Mouse (Mus musculus): Measurements from ENCODE around the gene Olfr237-ps1. TPM values are rescaled to one million over a fixed set of nuclear protein-coding genes. Genes with fewer than 3 reads are reported as not detected.
"Not testable (repeated sequence)": the region's sequence is repeated elsewhere in the genome, so short reads cannot be mapped to it uniquely, and the experiment has no call there.

Gene Olfr237-ps1
- polyA plus RNA-seq (2014; fragmentation: Nextera tagmentation; extraction: Ambion mirVana), result not detected in 2 replicates

DNA sequence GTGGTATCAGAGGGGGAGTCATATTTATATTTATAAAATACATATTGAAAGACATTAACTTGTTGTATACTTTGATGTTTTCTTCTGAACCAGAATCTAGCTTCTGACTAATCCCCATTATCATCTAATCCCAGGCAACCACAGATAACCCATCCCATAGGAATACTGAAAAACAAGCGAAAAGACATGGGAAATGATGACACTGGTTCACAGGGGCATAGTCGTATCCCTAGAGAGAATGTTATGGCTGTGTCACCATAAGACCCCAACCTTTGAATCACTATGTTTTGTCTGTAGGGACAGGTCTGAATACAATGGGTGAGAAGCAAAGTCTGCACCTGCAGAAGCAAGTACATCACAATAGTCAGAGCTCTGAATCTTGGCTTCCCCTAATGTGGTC lies at the start of gene Olfr237-ps1:
Gene Olfr237-ps1, plus strand, starts transcription at position 301 of the 400 bp plus-strand sequence.
- not testable (repeated sequence) for ATAC-seq (ENCODE audit: insufficient number of reproducible peaks, low FRiP score, low TSS enrichment, low read depth); H3K27ac ChIP-seq (replicated peaks; ENCODE audit: low read depth, low read length); H3K9me3 ChIP-seq (ENCODE audit: control insufficient read depth, low read length); H3K36me3 ChIP-seq (ENCODE audit: control insufficient read depth, insufficient read depth, low read length); H3K4me3 ChIP-seq (ENCODE audit: low read depth, low read length); H3K4me1 ChIP-seq (ENCODE audit: control insufficient read depth, insufficient read depth, low read length); H3K27me3 ChIP-seq (ENCODE audit: control insufficient read depth, insufficient read depth, low read length); H3K9ac ChIP-seq (ENCODE audit: low read length); DNase-seq (ENCODE audit: low spot score); H3K4me2 ChIP-seq (ENCODE audit: low read depth, severe bottlenecking)
- whole genome bisulfite sequencing, result 84% methylated on average over 2 of the region's 2 CpGs

- not testable (repeated sequence) for ATAC-seq (ENCODE audit: insufficient number of reproducible peaks, low FRiP score, low TSS enrichment, low read depth); DNase-seq (ENCODE audit: low spot score); H3K9ac ChIP-seq (ENCODE audit: low read length); H3K4me2 ChIP-seq (ENCODE audit: low read depth, severe bottlenecking); H3K27ac ChIP-seq (replicated peaks; ENCODE audit: low read depth, low read length); H3K4me1 ChIP-seq (ENCODE audit: control insufficient read depth, insufficient read depth, low read length); H3K36me3 ChIP-seq (ENCODE audit: control insufficient read depth, insufficient read depth, low read length); H3K27me3 ChIP-seq (ENCODE audit: control insufficient read depth, insufficient read depth, low read length); H3K9me3 ChIP-seq (ENCODE audit: control insufficient read depth, low read length); H3K4me3 ChIP-seq (ENCODE audit: low read depth, low read length)
- WGBS, result 89% methylated on average over 1 of the region's 1 CpGs
Measured at GRCm38 (mm10) chr6:43106069-43106468, 40.3 kb upstream of the Olfr237-ps1 start, which contains the start of gene Olfr441. TSS of gene Olfr441 (plus strand) at chr6:43106369.

DNA sequence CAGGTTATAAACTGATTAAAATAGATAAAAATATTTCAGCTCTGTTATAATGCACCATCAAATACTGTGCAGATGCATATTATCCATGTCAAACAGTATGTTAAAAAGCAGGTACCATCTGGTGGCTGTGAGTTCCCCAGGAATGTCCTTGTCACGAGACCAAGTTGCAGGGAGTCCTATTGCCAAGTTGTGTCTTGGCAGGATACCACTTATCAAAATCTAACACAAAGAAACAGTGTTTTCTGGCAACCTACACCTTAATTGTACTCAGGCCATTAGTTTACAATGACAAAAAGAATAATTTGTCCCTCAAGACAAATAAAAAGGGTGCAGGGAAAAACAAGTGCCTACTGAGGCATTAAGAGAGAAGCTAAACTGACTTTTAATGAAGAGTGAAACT lies 13.1 kb downstream of the Olfr237-ps1 start:
- H3K9ac ChIP-seq (ENCODE audit: low read length), result no peak overlapping the region
- no peak for DNase-seq (ENCODE audit: low spot score)
- no peak for ATAC-seq (ENCODE audit: insufficient number of reproducible peaks, low FRiP score, low TSS enrichment, low read depth)
- no peaks in the 10 kb centered on the region for H3K36me3 ChIP-seq (ENCODE audit: control insufficient read depth, insufficient read depth, low read length)
- H3K4me3 ChIP-seq (ENCODE audit: low read depth, low read length), result no peak overlapping the region
- no peaks in the 10 kb centered on the region for H3K4me1 ChIP-seq (ENCODE audit: control insufficient read depth, insufficient read depth, low read length)
- H3K4me2 ChIP-seq (ENCODE audit: low read depth, severe bottlenecking), result no peak overlapping the region
- no peaks in the 10 kb centered on the region for H3K9me3 ChIP-seq (ENCODE audit: control insufficient read depth, low read length)
- no peak overlapping the region for H3K27ac ChIP-seq (replicated peaks; ENCODE audit: low read depth, low read length)
- no peaks in the 10 kb centered on the region for H3K27me3 ChIP-seq (ENCODE audit: control insufficient read depth, insufficient read depth, low read length)
- 63% methylated on average over 1 of the region's 1 CpGs for WGBS

DNA sequence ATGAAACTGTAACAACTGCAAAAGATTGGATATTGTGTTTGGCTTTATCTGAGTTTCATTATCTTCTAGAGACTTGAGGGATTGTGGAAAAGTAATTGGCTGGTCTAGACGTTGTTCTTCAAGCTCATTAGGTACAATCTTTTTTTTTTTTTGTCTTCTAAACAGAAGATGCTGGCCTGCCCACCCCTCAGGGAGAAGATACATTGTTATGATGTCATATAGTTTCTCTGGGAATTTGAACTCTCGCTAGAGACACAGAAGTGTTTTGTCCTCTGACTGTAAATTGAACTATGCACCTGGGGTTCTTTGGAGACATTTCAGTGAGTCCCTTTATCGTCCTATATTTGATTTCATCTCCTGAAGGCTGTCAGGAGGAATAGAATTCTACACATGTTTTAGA lies 16.6 kb downstream of the Olfr237-ps1 start, which contains the start of gene Olfr437:
Gene Olfr437, plus strand, starts transcription at position 301 of the 400 bp plus-strand sequence.
- no peak for DNase-seq (ENCODE audit: low spot score)
- Histone ChIP-seq H3K36me3 (ENCODE audit: control insufficient read depth, insufficient read depth, low read length) (no peaks in the 10 kb centered on the region), H3K4me3 (ENCODE audit: low read depth, low read length) (no peak within 1 kb of the TSS), H3K27me3 (ENCODE audit: control insufficient read depth, insufficient read depth, low read length) (no peaks in the 10 kb centered on the region), H3K27ac (replicated peaks; ENCODE audit: low read depth, low read length) (no peak within 1 kb of the TSS), H3K9ac (ENCODE audit: low read length) (no peak within 1 kb of the TSS), H3K4me1 (ENCODE audit: control insufficient read depth, insufficient read depth, low read length) (no peaks in the 10 kb centered on the region), H3K4me2 (ENCODE audit: low read depth, severe bottlenecking) (no peak within 1 kb of the TSS), H3K9me3 (ENCODE audit: control insufficient read depth, low read length) (no peaks in the 10 kb centered on the region)
- no peak for ATAC-seq (ENCODE audit: insufficient number of reproducible peaks, low FRiP score, low TSS enrichment, low read depth)
- WGBS, result 72% methylated on average over 3 of the region's 3 CpGs

DNA sequence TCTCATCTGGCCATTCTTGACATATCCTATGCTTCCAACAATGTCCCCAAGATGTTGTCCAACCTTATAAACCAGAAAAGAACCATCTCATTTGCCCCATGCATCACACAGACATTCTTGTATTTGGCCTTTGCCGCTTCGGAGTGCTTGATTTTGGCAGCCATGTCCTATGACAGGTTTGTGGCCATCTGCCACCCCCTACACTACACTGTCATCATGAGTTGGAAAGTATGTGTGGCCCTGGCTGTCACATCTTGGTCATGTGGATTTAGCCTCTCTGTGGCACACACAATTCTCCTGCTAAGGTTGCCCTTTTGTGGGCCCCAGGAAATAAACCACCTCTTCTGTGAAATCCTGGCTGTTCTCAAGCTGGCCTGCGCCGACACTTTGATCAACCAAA lies 20.9 kb downstream of the Olfr237-ps1 start:
- 89% methylated on average over 4 of the region's 4 CpGs for WGBS
- H3K4me1 ChIP-seq (ENCODE audit: control insufficient read depth, insufficient read depth, low read length), result no peaks in the 10 kb centered on the region
- ATAC-seq (ENCODE audit: insufficient number of reproducible peaks, low FRiP score, low TSS enrichment, low read depth) (no peak), DNase-seq (ENCODE audit: low spot score) (no peak)
- no peak overlapping the region for H3K27ac ChIP-seq (replicated peaks; ENCODE audit: low read depth, low read length)
- no peak overlapping the region for H3K9ac ChIP-seq (ENCODE audit: low read length)
- no peaks in the 10 kb centered on the region for H3K36me3 ChIP-seq (ENCODE audit: control insufficient read depth, insufficient read depth, low read length)
- H3K4me3 ChIP-seq (ENCODE audit: low read depth, low read length), result no peak overlapping the region
- H3K27me3 ChIP-seq (ENCODE audit: control insufficient read depth, insufficient read depth, low read length), result no peaks in the 10 kb centered on the region
- H3K4me2 ChIP-seq (ENCODE audit: low read depth, severe bottlenecking), result no peak overlapping the region
- H3K9me3 ChIP-seq (ENCODE audit: control insufficient read depth, low read length), result no peaks in the 10 kb centered on the region

- Histone ChIP-seq H3K9me3 (ENCODE audit: control insufficient read depth, low read length) (no peaks in the 10 kb centered on the region), H3K27ac (replicated peaks; ENCODE audit: low read depth, low read length) (no peak within 1 kb of the TSS)
Measured at GRCm38 (mm10) chr6:43171840-43172239, 25.5 kb downstream of the Olfr237-ps1 start, which contains the start of gene Olfr13. TSS of gene Olfr13 (plus strand) at chr6:43172140.

GRCm38 (mm10) chr6:43178129-43178528 lies 31.8 kb downstream of the Olfr237-ps1 start:
- Histone ChIP-seq H3K9ac (ENCODE audit: low read length) (no peak overlapping the region), H3K9me3 (ENCODE audit: control insufficient read depth, low read length) (no peaks in the 10 kb centered on the region)
- WGBS, result 68% methylated on average over 1 of the region's 1 CpGs

More at GRCm38 (mm10) chr6:43171840-43172239, 25.5 kb downstream of the Olfr237-ps1 start, which contains the start of gene Olfr13:
- no peak within 1 kb of the TSS for H3K4me2 ChIP-seq (ENCODE audit: low read depth, severe bottlenecking)
- H3K36me3 ChIP-seq (ENCODE audit: control insufficient read depth, insufficient read depth, low read length), result no peaks in the 10 kb centered on the region
- no peak within 1 kb of the TSS for H3K4me3 ChIP-seq (ENCODE audit: low read depth, low read length)
- H3K9ac ChIP-seq (ENCODE audit: low read length), result no peak within 1 kb of the TSS
- WGBS, result 76% methylated on average over 4 of the region's 4 CpGs
- ATAC-seq (ENCODE audit: insufficient number of reproducible peaks, low FRiP score, low TSS enrichment, low read depth) (no peak), DNase-seq (ENCODE audit: low spot score) (no peak)
- H3K27me3 ChIP-seq (ENCODE audit: control insufficient read depth, insufficient read depth, low read length), result no peaks in the 10 kb centered on the region
- no peaks in the 10 kb centered on the region for H3K4me1 ChIP-seq (ENCODE audit: control insufficient read depth, insufficient read depth, low read length)

DNA sequence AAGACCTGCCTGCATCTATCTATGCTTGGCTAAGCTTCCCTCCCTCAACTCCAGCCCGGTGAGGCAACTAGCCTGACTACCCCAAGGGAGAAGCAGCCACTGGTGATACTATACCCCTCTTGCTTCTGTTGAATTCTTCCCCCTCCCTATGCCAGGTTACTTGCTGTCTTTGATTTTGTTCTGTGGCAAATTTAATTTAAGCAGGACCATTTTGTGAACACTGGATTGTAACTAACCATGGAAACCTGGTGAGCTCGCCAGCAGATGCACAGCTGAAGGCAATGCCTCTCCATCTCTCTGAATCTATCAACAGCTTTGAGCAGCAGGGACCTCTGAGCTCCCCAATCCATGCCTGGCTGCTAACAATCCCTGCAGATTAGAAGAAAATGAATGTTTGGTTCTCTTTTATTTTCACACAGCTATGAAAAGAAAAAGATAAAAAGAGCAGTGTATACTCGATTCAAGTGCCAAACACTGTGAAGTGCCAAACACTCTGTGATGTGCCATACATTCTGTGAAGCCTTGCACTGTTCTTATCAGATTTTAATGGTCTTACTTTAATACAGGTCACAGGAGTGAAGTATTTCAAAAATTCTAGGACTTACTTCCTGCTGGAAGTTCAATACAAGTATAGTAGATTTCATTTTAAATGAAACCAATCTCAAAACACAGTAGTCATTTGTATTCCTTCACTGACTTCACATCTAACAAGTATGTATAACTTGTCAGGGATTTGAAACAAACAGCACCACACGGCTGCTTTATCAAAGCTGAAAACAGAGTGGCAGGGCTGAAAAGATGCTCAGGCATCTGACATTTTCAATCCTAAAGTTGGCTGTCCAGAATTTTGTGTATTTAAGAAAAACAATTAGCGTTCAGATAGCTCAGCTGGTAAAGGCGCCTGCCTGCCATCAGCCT lies 32.5 kb downstream of the Olfr237-ps1 start:
- no peak overlapping the region for H3K27ac ChIP-seq (replicated peaks; ENCODE audit: low read depth, low read length)
- WGBS, result 82% methylated on average over 6 of the region's 6 CpGs
- no peak overlapping the region for H3K4me2 ChIP-seq (ENCODE audit: low read depth, severe bottlenecking)
- no peaks in the 10 kb centered on the region for H3K4me1 ChIP-seq (ENCODE audit: control insufficient read depth, insufficient read depth, low read length)
- ATAC-seq (ENCODE audit: insufficient number of reproducible peaks, low FRiP score, low TSS enrichment, low read depth) (no peak), DNase-seq (ENCODE audit: low spot score) (no peak)
- H3K4me3 ChIP-seq (ENCODE audit: low read depth, low read length), result no peak overlapping the region
- H3K27me3 ChIP-seq (ENCODE audit: control insufficient read depth, insufficient read depth, low read length), result no peaks in the 10 kb centered on the region
- no peak overlapping the region for H3K9ac ChIP-seq (ENCODE audit: low read length)
- H3K9me3 ChIP-seq (ENCODE audit: control insufficient read depth, low read length), result no peaks in the 10 kb centered on the region
- no peaks in the 10 kb centered on the region for H3K36me3 ChIP-seq (ENCODE audit: control insufficient read depth, insufficient read depth, low read length)

More at GRCm38 (mm10) chr6:43178129-43178528, 31.8 kb downstream of the Olfr237-ps1 start:
- Histone ChIP-seq H3K4me3 (ENCODE audit: low read depth, low read length) (no peak overlapping the region), H3K4me1 (ENCODE audit: control insufficient read depth, insufficient read depth, low read length) (no peaks in the 10 kb centered on the region), H3K4me2 (ENCODE audit: low read depth, severe bottlenecking) (no peak overlapping the region), H3K36me3 (ENCODE audit: control insufficient read depth, insufficient read depth, low read length) (no peaks in the 10 kb centered on the region), H3K27ac (replicated peaks; ENCODE audit: low read depth, low read length) (no peak overlapping the region), H3K27me3 (ENCODE audit: control insufficient read depth, insufficient read depth, low read length) (no peaks in the 10 kb centered on the region)
- no peak for ATAC-seq (ENCODE audit: insufficient number of reproducible peaks, low FRiP score, low TSS enrichment, low read depth)
- DNase-seq (ENCODE audit: low spot score), result no peak

Data from limb, embryonic 11.5 days (tissue).